Mouse (Mus musculus) ovary, adult 10 weeks (tissue): ENCODE measurements around the gene Gm26657. TPM values are rescaled to one million over a fixed set of nuclear protein-coding genes. Genes with fewer than 3 reads are reported as not detected.

Experiments used
- polyA plus RNA-seq: library from polyadenylated mRNA; stranded (reverse); fragments of 350-450 nt; fragmentation: Illumina TruSeq; extraction: RNeasy Lipid Tissue Mini Kit (QIAGEN cat#74804); gene quantifications from one replicate; pipeline ENCODE4 v1.2.3, GENCODE M21; 2014

The Gm26657 gene
- polyA plus RNA-seq = not detected

DNA sequence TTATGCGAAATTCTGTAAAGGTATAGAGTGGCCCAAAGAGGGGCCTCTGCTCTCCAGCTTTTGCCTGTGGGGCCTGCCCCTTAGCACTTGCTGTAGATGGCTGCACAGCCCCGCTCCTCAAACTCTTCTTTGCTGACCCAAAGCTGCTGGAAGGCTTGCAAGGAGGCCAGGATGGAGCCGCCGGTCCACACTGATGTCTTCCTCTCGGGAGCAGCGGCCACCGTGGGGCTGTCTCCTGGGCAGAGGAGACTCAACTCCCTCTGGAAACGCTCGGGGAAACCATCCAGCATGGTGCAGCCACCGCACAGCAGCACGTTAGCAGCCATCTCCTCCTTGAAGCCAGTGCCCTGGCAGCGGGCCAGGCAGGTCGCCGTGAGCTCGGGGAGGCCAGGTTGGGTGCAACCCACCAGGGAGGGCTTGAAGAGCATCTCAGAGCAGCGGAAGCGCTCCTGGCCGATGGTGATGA is at the start of gene Gm26657:
TSS of gene Gm26657 (plus strand) at position 51 of the 466 bp plus-strand sequence.

GRCm38 (mm10) chr4:56741041-56741493 is 1.2 kb downstream of the Gm26657 start, which contains the start of gene Actl7b:
Actl7b (minus strand) TSS chr4:56741443.

DNA sequence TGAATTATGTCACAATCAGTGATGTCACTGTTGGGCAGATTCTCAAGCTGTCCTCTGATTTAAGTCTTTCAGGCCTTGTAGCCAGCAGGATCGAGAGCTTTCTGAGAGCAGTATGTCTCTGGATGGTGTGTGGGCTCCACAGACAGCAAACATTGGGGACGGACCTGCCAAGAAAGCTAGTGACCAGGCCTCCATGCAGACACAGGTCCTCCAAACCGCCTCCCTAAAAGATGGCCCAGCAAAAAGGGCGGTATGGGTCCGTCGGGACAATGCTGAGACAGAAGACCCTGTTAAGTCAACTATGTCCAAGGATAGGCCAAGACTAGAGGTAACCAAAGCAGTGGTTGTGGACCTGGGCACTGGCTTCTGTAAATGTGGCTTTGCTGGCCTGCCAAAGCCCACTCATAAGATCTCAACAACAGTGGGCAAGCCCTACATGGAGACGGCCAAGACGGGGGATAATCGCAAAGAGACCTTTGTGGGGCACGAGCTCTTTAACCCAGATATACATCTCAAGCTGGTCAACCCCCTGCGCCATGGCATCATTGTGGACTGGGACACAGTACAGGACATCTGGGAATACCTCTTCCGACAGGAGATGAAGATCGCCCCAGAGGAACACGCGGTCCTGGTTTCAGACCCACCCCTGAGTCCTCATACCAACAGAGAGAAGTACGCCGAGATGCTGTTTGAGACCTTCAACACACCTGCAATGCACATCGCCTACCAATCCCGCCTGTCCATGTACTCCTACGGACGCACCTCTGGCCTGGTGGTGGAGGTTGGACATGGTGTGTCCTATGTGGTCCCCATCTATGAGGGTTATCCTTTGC is 3.7 kb downstream of the Gm26657 start, which contains the start of gene Actl7a:
TSS of gene Actl7a (plus strand) at position 51 of the 833 bp plus-strand sequence.

Other genes with a start within 250 kb of the Gm26657 start
- gene Actl7b, start 1.4 kb downstream of the Gm26657 start, polyA plus RNA-seq = not detected
- not detected for gene Actl7a, start 3.3 kb downstream of the Gm26657 start, polyA plus RNA-seq
- gene Elp1, start 62.3 kb downstream of the Gm26657 start, polyA plus RNA-seq = 61.5 TPM
- 29.6 TPM for gene Fam206a, start 62.3 kb downstream of the Gm26657 start, polyA plus RNA-seq
- 48.9 TPM for gene Ctnnal1, start 125.1 kb downstream of the Gm26657 start, polyA plus RNA-seq
- gene Tmem245, start 207.4 kb downstream of the Gm26657 start, polyA plus RNA-seq = 64.5 TPM